Mouse (Mus musculus) effector memory CD4-positive, alpha-beta T cell, adult 5 months (primary cell): ENCODE results near the gene Scnn1a. TPM values are rescaled to one million over a fixed set of nuclear protein-coding genes. Genes with fewer than 3 reads are reported as not detected.

Experiments used
- polyA plus RNA-seq: library from polyadenylated mRNA; unstranded; fragments of 100-300 nt; shearing (Covaris generic); gene quantifications from one replicate; pipeline ENCODE4 v1.2.1, GENCODE M21; 2017

Gene Scnn1a
- 0.10 TPM for polyA plus RNA-seq

DNA sequence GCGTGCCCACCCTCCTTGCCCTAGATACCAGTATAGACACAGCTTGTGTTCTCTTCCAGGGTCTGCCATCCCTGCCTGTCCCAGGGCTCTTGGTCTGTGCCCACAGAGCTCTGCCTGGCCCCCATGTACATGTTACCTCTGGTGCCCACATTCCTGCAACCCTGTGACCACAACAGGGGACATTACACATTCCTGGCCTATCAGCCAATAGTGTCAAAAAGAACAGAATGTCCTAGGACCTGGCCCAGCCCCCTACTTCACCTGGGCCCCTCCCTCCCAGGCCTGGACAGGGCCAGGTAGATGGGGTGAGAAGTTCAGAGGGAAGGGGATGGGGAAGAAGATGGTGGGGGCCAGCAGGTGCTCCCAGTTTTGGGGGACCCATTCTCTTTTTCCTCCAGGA lies at the start of gene Scnn1a:
Gene Scnn1a, plus strand, starts transcription at position 337 of the 400 bp plus-strand sequence.

DNA sequence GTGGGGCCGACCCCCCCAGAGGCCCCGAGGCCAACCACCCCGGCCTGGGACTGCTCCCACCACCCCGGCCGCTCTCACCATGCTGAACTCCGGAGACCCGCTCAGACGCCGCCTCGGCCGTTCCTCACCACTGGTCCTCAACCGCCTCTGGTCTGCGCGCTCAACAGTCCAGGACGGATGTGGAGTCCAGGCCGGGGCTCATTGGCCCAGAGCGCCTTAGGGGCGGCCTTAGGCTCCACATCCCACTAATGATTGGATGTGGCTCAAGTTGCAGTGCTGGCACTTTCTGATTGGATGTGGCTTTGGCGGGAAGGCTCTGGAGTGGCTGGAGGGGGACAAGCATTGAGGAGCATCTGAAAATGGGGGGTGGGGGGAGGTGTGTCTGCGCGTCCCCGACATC lies 34.6 kb upstream of the Scnn1a start, which contains the start of gene Tuba3a:
Gene Tuba3a, minus strand, starts transcription at position 153 of the 400 bp plus-strand sequence.

DNA sequence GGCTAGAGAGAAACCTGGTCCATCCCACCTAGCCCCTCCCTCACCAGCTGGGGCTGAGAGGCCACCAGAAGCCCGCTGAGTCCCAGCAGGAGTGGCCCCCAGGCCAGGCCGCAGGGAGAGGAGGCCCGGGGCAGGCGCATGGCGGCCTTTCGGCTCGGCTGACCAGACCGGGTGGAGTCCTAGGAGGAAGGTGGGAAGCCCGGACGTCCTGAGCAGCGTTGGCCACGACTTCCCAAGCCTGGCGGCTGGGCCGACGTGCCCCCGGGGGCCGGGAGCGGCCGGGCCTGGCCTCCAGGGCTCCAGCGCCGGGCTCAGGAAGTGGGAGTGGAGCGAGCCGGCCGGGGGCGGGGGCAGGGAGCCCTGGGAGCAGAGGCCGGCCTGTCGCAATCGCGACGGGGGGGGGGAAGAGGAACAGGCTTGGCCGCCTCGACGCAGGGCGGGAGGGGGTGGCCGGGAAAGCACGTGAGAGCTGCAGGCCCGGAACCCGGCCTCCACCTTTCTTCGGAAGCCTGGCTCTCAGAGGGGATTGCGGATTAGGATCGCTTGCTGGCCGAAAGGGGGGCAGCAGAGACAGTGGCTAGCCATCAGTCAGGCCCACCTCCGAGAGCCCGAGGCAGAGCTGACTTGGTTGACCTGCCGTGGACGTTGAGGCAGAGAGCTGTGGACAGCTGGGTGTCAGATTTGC lies 6.8 kb upstream of the Scnn1a start, which contains the start of gene Ltbr:
Gene Ltbr, minus strand, starts transcription at position 340 of the 685 bp plus-strand sequence.

DNA sequence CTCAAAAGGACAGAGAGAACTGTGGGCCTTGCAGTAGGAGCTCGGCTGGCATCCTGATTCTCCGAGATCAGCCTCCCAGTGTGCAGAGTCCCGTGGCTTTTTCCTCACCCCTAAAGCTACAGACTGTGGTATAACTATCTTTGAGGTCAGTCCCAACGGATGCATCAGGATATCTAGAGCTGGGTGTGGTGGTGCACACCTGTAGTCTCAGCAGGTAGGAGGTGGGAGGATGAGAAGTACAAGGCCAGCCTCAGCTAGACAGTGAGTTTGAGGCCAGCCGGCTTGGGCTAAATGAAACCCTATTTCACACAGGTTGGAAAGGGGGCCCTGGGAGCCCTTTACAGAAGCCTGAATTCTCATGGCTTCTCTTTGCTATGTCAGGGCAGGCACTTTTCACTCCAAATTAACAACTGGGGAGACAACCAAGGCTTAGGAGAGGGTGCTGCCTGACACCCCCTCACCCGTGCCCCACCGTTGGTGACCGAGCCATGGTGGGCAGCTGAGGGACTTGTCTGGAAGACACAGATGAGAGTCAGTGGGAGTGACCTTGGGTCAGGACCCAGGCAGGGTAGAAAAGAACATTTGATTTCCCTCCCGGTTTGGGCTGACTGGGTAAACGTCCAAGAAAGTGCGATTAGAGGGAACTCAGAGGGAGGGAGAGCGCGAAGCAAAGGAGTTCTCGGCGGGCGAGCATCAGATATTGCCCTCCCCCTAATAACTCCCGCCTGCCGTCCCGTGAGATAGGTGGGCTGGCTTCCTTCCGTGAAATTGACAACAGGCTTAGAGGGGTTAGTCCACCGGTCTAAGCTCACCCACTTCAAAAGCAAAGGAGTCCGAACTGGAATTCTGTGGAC lies 28.5 kb downstream of the Scnn1a start, which contains the start of gene Tnfrsf1a:
Gene Tnfrsf1a, plus strand, starts transcription at position 642 of the 854 bp plus-strand sequence.

DNA sequence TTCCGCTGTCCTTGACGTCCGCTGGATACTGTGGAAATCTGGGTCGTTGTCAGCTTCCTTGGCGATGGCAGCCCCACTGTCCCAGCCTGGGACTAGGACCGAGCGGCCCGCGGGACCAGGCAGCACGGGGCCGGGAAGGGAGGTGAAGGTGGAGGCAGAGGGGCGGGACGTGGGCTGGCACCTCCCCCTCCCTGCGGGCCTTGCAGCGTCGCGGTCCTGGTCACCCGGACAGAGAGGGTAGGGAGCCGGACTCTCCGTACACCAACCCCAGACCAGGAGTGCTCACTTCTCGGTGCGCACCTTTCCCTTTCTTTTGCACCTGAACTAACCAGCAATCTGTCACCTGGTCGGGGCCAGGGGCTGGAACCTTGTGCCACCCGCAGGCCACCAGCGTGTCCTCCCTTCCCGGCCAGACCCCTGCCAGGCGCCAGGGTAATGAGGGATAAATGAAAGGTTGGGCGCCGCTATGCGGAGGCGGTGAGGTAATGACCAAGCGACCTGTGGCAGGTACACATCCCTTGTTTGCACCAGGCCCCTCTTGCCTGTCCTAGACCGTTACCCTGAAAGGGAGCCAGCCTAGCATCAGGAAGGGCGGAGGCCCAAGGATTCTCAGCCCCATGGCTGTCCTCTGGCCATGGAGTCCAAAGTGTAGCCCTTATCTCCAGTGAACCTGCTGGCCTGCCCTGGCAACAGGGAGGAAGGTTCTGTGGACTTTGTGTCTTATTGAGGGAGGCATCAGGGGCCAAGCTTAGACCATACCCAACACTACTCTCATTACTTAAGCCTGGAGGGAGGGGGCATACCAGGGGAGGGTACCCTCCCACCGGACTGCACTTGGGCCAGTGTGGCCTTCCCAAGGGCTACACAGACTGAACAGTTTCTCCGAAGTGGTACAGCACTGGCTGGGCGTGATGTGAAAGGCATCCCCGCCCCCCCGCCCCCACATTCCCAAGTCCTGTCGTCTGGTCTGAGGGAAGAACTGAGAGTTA lies 60.2 kb downstream of the Scnn1a start, which contains the start of gene Plekhg6:
Gene Plekhg6, minus strand, starts transcription at position 422 of the 989 bp plus-strand sequence.

Other genes with a start within 250 kb of the Scnn1a start
- 52.2 TPM for gene Chd4, start 224.7 kb upstream of the Scnn1a start, polyA plus RNA-seq
- 26.2 TPM for gene Nop2, start 188.8 kb upstream of the Scnn1a start, polyA plus RNA-seq
- gene Iffo1, start 175.4 kb upstream of the Scnn1a start, polyA plus RNA-seq, result 17.8 TPM
- gene Gapdh, start 154.2 kb upstream of the Scnn1a start, polyA plus RNA-seq, result 398 TPM
- gene Ncapd2, start 129.0 kb upstream of the Scnn1a start, polyA plus RNA-seq, result 19.4 TPM
- 47.7 TPM for gene Mrpl51, start 128.9 kb upstream of the Scnn1a start, polyA plus RNA-seq
- 39.1 TPM for gene Vamp1, start 105.1 kb upstream of the Scnn1a start, polyA plus RNA-seq
- 85.2 TPM for gene Tapbpl, start 88.8 kb upstream of the Scnn1a start, polyA plus RNA-seq
- 391 TPM for gene Cd27, start 83.6 kb upstream of the Scnn1a start, polyA plus RNA-seq
- 1.7 TPM for gene Tuba3a, start 34.6 kb upstream of the Scnn1a start, polyA plus RNA-seq
- gene Ltbr, start 6.8 kb upstream of the Scnn1a start, polyA plus RNA-seq, result not detected
- 33.9 TPM for gene Tnfrsf1a, start 28.7 kb downstream of the Scnn1a start, polyA plus RNA-seq
- not detected for gene Plekhg6, start 60.1 kb downstream of the Scnn1a start, polyA plus RNA-seq
- gene Cd9, start 174.1 kb downstream of the Scnn1a start, polyA plus RNA-seq, result 209 TPM
- gene Vwf, start 226.1 kb downstream of the Scnn1a start, polyA plus RNA-seq, result 0.17 TPM